Mouse (Mus musculus): ENCODE measurements around the gene Cd69.

Gene Cd69

GRCm38 (mm10) chr6:129275220-129275619, at the start of gene Cd69:
Cd69 (minus strand) TSS chr6:129275436.
- peak; percentile 69 for DNase-seq (ENCODE audit: low spot score)

GRCm38 (mm10) chr6:129319331-129319730, 44.1 kb upstream of the Cd69 start:
- DNase-seq (ENCODE audit: low spot score), result no peak

- DNase-seq (ENCODE audit: low spot score), result no peak
These were observed 43.2 kb upstream of the Cd69 start for GRCm38 (mm10) chr6:129318395-129318794.

- DNase-seq (ENCODE audit: low spot score), result no peak
These were observed 41.2 kb upstream of the Cd69 start for GRCm38 (mm10) chr6:129316463-129316862.

- DNase-seq (ENCODE audit: low spot score), result no peak
These were observed 40.5 kb upstream of the Cd69 start for GRCm38 (mm10) chr6:129315698-129316097.

GRCm38 (mm10) chr6:129314655-129315168, 39.5 kb upstream of the Cd69 start:
- no peak for DNase-seq (ENCODE audit: low spot score)

GRCm38 (mm10) chr6:129312499-129312898, 37.3 kb upstream of the Cd69 start:
- no peak for DNase-seq (ENCODE audit: low spot score)

GRCm38 (mm10) chr6:129304180-129304579, 28.9 kb upstream of the Cd69 start:
- DNase-seq (ENCODE audit: low spot score), result no peak

- DNase-seq (ENCODE audit: low spot score), result no peak
These were observed 13.5 kb upstream of the Cd69 start for GRCm38 (mm10) chr6:129288708-129289107.

GRCm38 (mm10) chr6:129284384-129285104, 9.3 kb upstream of the Cd69 start:
- peak; percentile 67 for DNase-seq (ENCODE audit: low spot score)

GRCm38 (mm10) chr6:129283271-129283670, 8.0 kb upstream of the Cd69 start:
- DNase-seq (ENCODE audit: low spot score), result no peak

- DNase-seq (ENCODE audit: low spot score), result no peak
These were observed 1.2 kb upstream of the Cd69 start for GRCm38 (mm10) chr6:129276483-129276882.

GRCm38 (mm10) chr6:129275624-129276203, 478 bp upstream of the Cd69 start:
- no peak for DNase-seq (ENCODE audit: low spot score)

- DNase-seq (ENCODE audit: low spot score), result no peak
These were observed 760 bp downstream of the Cd69 start for GRCm38 (mm10) chr6:129274476-129274875.

GRCm38 (mm10) chr6:129273662-129274061, 1.6 kb downstream of the Cd69 start:
- DNase-seq (ENCODE audit: low spot score), result peak; percentile 57

GRCm38 (mm10) chr6:129266438-129267022, 8.7 kb downstream of the Cd69 start:
- DNase-seq (ENCODE audit: low spot score), result no peak

GRCm38 (mm10) chr6:129265821-129266220, 9.4 kb downstream of the Cd69 start:
- DNase-seq (ENCODE audit: low spot score), result no peak

- no peak for DNase-seq (ENCODE audit: low spot score)
These were observed 14.3 kb downstream of the Cd69 start for GRCm38 (mm10) chr6:129260940-129261339.

GRCm38 (mm10) chr6:129260034-129260433, 15.2 kb downstream of the Cd69 start:
- no peak for DNase-seq (ENCODE audit: low spot score)

GRCm38 (mm10) chr6:129256018-129256417, 19.2 kb downstream of the Cd69 start:
- DNase-seq (ENCODE audit: low spot score), result peak; percentile 33

- DNase-seq (ENCODE audit: low spot score), result peak; percentile 45
These were observed 20.2 kb downstream of the Cd69 start for GRCm38 (mm10) chr6:129254949-129255602.

- no peak for DNase-seq (ENCODE audit: low spot score)
These were observed 20.9 kb downstream of the Cd69 start for GRCm38 (mm10) chr6:129254314-129254713.

- peak; percentile 46 for DNase-seq (ENCODE audit: low spot score)
These were observed 27.0 kb downstream of the Cd69 start for GRCm38 (mm10) chr6:129248243-129248642.
